Mouse (Mus musculus) E14TG2a.4 (cell line): ENCODE data around the gene Dennd1c.

ENCODE experiments used
- CTCF ChIP-seq: conservative IDR thresholded peaks from 2 replicates; pipeline ENCODE4 v1.5.1; 2014; ENCODE audit warnings: low read length
- NANOG ChIP-seq: IDR thresholded peaks from 2 replicates; pipeline ENCODE4 v1.6.1; 2014; ENCODE audit warnings: borderline replicate concordance, low read length, mixed read lengths
- POU5F1 ChIP-seq: IDR thresholded peaks from 2 replicates; pipeline ENCODE4 v1.6.1; 2014; ENCODE audit warnings: low read length, borderline replicate concordance

DNA sequence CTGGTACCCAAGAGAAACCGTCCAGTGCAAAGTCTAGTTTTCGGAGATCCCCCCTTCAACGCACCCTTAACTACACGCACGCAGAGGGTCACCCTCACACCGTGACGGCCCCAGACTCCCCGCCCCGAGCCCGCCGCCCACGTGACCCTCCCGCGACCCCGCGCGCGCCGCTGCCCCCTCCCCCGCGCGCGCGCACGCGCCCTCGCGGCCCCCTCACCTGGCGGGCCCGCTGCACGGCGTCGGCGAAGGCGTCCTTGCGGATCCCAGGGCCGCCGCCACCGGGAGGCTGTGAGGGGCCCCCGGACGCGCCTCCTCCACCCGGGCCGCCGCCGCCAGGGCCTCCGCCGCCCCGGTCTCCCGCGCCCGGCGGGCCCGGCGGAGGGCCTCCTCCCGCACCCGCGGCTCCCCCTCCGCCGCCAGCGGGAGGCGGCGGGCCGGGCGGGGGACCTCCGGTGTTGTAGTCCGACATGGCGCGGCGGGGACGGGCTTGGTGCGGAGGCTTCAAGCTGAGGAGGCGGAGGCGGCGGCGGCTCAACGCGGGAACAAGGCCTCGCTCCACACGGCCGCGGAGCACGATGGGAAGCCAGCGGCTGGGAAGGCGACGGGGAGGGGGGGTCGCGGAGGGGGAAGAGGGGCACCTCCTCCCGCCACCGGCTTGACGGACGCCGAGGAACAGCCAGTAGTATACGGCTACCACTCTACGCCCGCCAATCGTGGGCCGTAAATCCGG lies 47.2 kb downstream of the Dennd1c start, which contains the start of gene Khsrp:
- TF ChIP-seq CTCF (no peak), NANOG (no peak), POU5F1 (no peak)
